Mouse (Mus musculus) cerebellum, postnatal 4 days (tissue): ENCODE results near the gene Trappc6b.
"Not testable (repeated sequence)": the region's sequence is repeated elsewhere in the genome, so short reads cannot be mapped to it uniquely, and the experiment has no call there.

Experiments used
- DNase-seq, 2 experiments: peaks; one replicate each; pipeline ENCODE4 v3.0.0; 2022; ENCODE audit warnings: low spot score in 2 of 2, mixed read lengths in 1 of 2

The Trappc6b gene

GRCm38 (mm10) chr12:59060993-59061595 lies at the start of gene Trappc6b:
Gene Trappc6b, minus strand, starts transcription at chr12:59061472.
- peak; percentile 65 to 84 for DNase-seq

GRCm38 (mm10) chr12:59107926-59108325 lies 46.7 kb upstream of the Trappc6b start:
- DNase-seq, result no peak

DNA sequence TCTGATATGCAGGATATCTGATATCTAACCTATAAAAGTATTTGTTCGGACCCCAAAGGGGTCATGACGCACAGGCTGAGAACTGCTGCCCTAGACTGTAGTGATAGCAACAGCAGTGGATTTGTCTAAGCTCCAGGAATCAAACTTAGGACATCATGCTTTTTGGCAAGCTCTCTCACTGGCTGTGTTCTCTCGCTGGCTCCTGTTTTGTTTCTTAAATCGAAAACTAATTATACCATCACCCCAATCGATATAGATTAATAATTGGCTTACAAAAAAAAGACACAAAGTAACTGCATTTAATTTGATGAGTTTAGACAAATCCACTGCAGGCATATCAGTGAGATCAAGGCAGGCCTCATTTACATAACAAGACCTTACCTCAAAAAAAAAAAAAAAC lies 45.2 kb upstream of the Trappc6b start:
- no peak for DNase-seq

GRCm38 (mm10) chr12:59105914-59106313 lies 44.6 kb upstream of the Trappc6b start:
- DNase-seq, result no peak

DNA sequence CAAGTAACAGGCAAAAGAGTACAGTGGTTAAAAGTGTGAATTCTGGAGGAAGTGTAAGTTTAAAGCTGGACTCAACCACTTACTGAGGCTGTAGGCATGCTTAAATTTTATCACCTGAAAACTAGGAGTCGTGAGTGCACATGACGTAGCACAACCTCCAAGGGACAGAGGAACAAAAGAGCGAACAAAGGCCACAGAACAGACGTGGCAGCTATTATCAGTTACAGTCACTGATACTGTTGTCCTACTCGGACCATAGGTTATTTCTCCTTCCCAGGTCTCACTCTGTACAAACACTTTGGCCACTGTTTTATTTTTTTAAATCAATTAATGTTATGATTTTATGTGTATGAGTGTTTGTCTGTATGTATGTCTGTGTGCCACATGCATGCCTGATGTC lies 43.5 kb upstream of the Trappc6b start:
- DNase-seq, result no peak

DNA sequence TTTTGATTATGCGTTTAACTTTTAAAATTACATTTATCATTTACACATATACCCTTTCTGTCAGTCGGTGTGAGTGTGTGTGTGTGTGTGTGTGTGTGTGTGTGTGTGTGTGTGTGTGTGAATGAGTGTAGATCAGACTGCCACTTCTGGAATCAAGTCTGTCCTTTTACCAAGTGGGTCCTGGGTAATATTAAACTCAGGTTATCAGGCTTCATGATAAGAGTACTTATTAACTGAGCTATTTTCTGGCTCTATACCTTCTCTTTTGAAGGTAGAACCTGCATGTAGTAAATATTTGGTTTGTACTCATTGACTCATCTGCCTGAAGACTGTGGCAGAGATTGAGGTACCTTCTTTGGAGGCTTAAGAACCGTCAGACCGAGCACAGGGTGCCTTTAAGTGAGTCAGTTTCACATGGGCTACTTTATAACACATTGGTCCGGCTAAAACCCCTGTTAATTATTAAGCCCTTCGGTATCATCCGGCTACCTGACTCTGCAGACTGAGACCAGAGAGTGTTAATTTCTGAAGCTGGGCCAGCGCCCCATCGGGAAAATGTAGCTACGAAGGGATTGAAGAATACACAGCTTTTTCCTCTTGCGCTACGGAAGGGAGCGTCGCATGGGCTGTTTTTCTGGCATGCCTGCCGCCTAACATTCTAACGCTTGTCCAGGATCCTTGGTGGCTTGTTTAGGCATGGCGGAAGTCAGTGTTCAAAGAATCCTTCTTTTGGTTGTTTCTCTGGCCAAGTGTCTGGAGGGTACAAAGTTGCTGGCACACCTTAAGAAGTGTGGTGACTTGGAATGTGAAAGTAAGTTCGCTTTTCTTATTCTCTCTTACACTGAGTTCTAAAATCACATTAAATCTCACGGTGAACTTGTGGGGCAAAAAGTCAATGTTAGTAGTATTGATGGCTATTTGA lies 34.1 kb upstream of the Trappc6b start, which contains the start of gene Mia2:
TSS of gene Mia2 (plus strand) at position 696 of the 922 bp plus-strand sequence.
- no peak for DNase-seq

DNA sequence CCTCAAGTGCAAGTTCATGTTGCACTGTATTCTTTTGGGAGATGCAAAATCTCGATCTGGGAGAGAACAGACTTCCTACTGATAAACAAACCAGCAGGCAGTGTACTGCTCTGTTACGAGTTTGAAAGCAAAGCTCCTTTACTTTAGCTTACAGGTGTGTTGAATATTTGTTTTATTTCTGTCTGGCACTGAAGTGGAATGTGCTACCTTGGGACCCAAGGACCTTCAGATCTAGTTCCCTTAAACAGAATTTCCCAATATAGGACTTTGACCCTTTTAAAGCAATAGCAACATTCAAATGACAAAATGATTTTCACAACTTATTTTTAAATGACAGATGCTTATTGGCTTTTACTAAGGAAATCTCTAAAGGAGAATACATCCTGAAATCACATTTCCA lies 32.3 kb upstream of the Trappc6b start:
- DNase-seq, result no peak

DNA sequence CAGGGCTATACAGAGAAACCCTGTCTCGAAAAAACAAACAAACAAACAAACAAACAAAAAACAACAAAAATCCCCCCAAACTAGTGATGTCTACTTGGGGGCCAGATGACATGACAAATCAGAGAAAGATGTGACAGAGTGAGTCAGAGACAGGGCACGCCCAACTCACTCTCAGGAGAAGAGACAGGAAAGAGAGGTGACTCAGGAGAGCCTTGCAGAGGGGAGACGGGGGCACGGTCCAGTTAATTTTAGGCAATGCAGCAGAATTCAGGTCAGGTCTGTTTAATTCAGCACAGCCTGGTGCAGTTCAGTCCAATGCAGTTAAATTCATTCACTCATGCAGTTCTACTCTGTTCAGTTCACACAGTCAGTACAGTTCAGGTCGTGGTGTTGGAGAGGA lies 24.9 kb upstream of the Trappc6b start:
- no peak for DNase-seq

GRCm38 (mm10) chr12:59084446-59084845 lies 23.2 kb upstream of the Trappc6b start:
- DNase-seq, result no peak

DNA sequence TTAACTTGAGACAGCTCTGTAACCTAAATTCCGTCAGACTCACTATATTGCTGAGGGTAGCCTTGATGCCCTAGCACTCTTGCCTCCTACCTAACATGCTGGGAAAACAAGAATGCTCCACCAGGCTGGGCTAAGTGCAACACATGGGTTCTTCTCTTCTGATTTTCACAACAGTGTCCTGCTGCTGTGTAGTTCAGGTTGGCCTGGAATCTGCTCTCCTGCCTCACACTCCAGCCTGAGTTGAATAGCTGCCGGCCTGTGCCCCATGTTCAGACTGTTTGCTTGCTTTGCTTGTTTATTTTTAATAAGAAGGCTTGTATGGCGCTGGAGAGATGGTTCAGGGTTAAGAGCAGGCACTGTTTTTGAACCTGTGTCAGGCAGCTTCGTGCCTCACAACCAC lies 19.2 kb upstream of the Trappc6b start:
- no peak for DNase-seq

DNA sequence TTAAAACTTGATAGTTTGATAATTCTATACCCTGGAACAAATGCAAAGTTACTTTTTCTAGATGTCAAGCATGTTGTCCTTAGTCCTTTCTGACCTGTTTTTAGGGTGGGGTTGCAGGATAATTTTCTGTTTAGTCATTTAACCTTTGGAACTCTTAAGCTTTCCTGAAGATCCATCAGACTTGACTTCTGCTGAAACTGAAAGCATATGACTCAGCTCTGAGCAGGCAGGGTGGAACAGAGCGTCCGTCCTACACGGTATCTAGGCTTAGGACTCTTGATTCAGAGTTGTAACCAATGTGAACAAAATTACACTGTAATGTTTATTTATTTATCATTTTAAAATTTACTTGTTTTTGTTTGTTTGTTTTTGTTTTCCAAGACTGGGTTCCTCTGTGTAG lies 16.6 kb upstream of the Trappc6b start:
- no peak for DNase-seq

- no peak for DNase-seq
Observed at GRCm38 (mm10) chr12:59076996-59077395, 15.7 kb upstream of the Trappc6b start.

DNA sequence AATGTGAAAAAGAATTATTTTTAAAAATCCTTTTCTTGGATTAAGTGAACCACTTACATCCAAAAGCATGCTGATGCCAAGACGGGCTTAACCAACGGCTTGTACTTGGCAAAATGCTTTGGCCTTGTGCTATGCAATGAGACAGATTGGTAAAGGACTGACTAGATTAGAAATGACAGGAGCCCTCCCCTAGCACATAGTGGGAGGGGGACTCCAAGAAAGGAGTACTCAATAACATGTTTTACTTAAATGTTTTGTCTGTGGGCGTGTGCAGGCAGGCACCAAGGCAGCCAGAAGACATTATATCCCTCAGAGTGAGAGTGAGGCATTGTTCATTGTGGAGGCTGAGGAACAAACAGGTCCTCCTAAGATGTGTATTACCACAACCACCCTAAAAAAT lies 12.8 kb upstream of the Trappc6b start:
- DNase-seq, result no peak

DNA sequence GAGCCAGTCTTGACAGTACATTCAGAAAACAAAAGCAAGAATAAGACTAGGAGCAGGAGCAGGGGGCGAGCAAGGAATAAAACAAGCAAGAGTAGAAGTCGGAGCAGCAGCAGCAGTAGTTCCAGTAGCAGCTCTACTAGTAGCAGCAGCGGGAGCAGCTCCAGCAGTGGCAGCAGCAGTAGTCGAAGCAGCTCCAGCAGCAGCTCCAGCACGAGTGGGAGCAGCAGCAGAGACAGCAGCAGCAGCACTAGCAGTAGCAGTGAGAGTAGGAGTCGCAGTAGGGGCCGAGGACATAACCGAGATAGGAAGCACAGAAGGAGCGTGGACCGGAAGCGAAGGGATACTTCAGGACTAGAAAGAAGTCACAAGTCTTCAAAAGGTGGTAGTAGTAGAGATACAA lies 11.0 kb upstream of the Trappc6b start:
- DNase-seq, result no peak

DNA sequence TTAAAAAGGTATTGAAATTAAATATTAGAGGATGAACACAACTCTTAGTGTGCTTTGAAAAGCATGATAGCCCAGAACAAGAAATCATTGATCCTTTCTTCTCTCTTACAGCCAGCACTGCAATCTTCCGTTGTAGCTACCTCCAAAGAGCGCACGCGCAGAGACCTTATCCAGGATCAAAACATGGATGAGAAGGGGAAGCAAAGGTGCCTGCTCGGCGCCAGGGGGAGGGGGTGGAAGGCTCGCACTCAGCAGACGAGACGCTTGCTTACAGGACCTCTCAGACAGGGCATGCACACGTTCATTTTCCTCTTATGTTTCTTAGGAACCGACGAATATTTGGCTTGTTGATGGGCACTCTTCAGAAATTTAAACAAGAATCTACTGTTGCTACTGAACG lies 7.5 kb upstream of the Trappc6b start:
- DNase-seq, result no peak

DNA sequence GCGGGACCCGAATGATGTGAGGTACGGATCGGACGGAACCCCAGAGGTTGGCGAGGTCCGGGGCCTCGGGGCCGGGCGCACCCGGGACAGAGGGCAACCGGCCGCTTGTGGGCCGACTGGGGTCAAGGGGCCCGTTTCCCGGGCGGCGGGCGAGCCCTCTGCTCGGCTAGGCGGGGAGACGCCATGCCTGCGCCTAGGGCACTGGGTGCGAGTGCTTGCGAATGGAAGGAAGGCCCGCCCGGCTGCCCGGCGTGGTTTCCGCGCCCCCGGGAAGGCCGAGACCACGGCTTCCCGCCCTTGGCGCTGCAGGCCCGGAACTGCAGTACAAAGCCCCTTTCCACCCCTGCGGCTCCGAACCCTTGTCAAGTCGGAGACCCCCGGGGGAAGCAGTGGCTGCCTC lies 5.8 kb upstream of the Trappc6b start:
- peak in 1 of 2 experiments; percentile 20 for DNase-seq

- DNase-seq, result peak; percentile 93 to 95
Observed at GRCm38 (mm10) chr12:59066448-59067077, 5.3 kb upstream of the Trappc6b start, which contains the start of gene Pnn. Gene Pnn, plus strand, starts transcription at chr12:59066884.

GRCm38 (mm10) chr12:59065776-59066175 lies 4.5 kb upstream of the Trappc6b start:
- DNase-seq, result no peak

- no peak for DNase-seq
Observed at GRCm38 (mm10) chr12:59064837-59065236, 3.6 kb upstream of the Trappc6b start.

DNA sequence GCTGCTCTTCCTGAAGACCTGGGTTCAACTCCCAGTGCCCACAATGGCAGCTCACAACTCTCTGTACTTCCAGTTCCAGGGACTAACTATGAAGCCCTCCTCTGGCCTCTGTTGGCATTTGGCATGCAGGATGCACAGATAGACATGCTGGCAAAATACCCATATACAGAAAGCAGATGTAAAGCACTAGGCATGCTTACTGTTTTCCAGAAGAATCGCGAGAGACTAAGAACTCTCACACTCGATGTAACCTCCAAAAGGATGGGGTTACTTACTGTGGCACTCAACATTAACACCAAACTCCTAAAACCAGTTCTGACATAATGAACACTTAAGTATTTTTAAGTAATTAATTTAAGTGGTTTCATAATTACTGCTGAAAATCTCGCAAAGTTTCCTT lies 950 bp downstream of the Trappc6b start:
- no peak for DNase-seq

DNA sequence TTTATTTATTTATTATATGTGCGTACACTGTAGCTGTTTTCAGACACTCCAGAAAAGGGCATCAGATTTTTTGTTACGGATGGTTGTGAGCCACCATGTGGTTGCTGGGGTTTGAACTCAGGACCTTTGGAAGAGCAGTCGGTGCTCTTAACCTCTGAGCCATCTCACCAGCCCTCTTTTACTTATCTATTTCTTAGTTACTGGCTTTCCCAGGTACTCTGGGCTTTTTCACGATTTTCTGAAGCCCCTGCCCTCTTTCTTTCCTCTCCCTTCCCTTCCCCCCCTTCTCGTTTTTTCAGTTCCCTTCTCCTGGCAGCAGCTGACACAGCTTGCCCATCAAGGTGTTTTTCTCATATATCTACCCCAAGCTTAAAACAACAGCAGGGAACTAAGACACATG lies 3.0 kb downstream of the Trappc6b start:
- DNase-seq, result not testable (repeated sequence)

DNA sequence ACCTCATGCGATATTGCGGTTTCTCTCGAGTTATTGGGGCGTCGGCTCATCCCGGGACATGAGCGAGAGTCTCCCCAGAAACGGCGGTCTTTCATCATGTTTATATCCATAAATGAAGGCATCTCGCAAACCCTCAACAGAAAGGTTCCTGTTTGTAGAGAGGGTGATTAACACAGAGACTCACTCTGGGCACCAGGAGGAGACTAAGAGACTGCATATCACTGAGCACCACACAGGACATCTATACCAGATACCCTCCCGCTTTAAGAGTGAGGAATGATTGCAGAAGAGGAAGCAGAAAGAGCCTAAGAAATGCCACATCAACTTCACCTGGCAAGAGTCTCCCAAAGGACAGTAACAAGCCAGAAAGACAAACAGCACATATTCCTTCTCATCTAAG lies 5.0 kb downstream of the Trappc6b start:
- no peak for DNase-seq
